In genomic region chr16:36816916-36817315, GRCm38 (mm10) we compare ENCODE assay signal across 10 mouse cellular contexts. TPM values are rescaled to one million over a fixed set of nuclear protein-coding genes. Genes with fewer than 3 reads are reported as not detected.
DNase-seq lines count a peak whose midpoint lies in the region; ATAC-seq and TF ChIP-seq lines count a peak whose summit lies in the region.
"Had no signal": no experiment of that assay in that cellular context is flagged by ENCODE, and none has a peak within 500 bp of the region (broad histone marks: within the 10 kb centered on the region; RNA-seq: fewer than 3 reads in every experiment).

No protein-coding gene starts in this region.

- H3K9ac ChIP-seq in hindbrain, embryonic 12.5 days = no peak overlapping the region
- H3K9ac ChIP-seq in hindbrain, embryonic 11.5 days (ENCODE audit: low read depth, low read length) = no peak overlapping the region
- no peak overlapping the region for H3K9ac ChIP-seq in lung, embryonic 14.5 days
- no peak overlapping the region for H3K9ac ChIP-seq in forebrain, embryonic 16.5 days (replicated peaks; ENCODE audit: low read depth, low read length)
- H3K9ac ChIP-seq in midbrain, embryonic 16.5 days (ENCODE audit: low read depth, low read length) = no peak overlapping the region
- H3K9ac ChIP-seq: limb, embryonic 12.5 days had no signal

- no peak for DNase-seq in hindbrain, embryonic 11.5 days (ENCODE audit: low spot score)
- DNase-seq in lung, embryonic 14.5 days = no peak
- DNase-seq in lung, postnatal 25 days (ENCODE audit: low spot score) = no peak
- no peak for DNase-seq in frontal cortex, adult 2 months (ENCODE audit: extremely low spot score in 1 of 2, low spot score in 1 of 2)
- no peak for DNase-seq in natural killer cell, adult 2 months (ENCODE audit: low spot score in 2 of 2)

- ATAC-seq in hindbrain, embryonic 12.5 days (ENCODE audit: low FRiP score) = peak; percentile 64
- ATAC-seq in hindbrain, embryonic 11.5 days (ENCODE audit: low FRiP score) = no peak; the same call in 1 of the 2 replicates
- ATAC-seq in lung, embryonic 14.5 days (ENCODE audit: insufficient read depth) = peak; percentile 48; the same call in 1 of the 2 replicates
- 0 out of 2 replicates have a peak, but pooled peaks have one; percentile 29 for ATAC-seq in forebrain, embryonic 16.5 days
- ATAC-seq in midbrain, embryonic 16.5 days = peak; percentile 60

- H3K27ac ChIP-seq in hindbrain, embryonic 12.5 days = no peak overlapping the region
- no peak overlapping the region for H3K27ac ChIP-seq in hindbrain, embryonic 11.5 days (ENCODE audit: low read depth, low read length)
- H3K27ac ChIP-seq in lung, embryonic 14.5 days (ENCODE audit: low read depth) = no peak overlapping the region
- no peak overlapping the region for H3K27ac ChIP-seq in forebrain, embryonic 16.5 days (ENCODE audit: low read length)
- no peak overlapping the region for H3K27ac ChIP-seq in midbrain, embryonic 16.5 days (ENCODE audit: low read length)
- H3K27ac ChIP-seq: limb, embryonic 12.5 days had no signal

- H3K27me3 ChIP-seq in hindbrain, embryonic 12.5 days = no peaks in the 10 kb centered on the region
- H3K27me3 ChIP-seq in hindbrain, embryonic 11.5 days (ENCODE audit: control insufficient read depth, insufficient read depth, low read length) = no peaks in the 10 kb centered on the region
- H3K27me3 ChIP-seq in lung, embryonic 14.5 days (ENCODE audit: insufficient read depth, low read length) = no peaks in the 10 kb centered on the region
- H3K27me3 ChIP-seq in forebrain, embryonic 16.5 days (replicated peaks; ENCODE audit: control insufficient read depth, insufficient read depth, low read length) = no peaks in the 10 kb centered on the region
- H3K27me3 ChIP-seq in midbrain, embryonic 16.5 days (ENCODE audit: control insufficient read depth, insufficient read depth, low read depth, low read length) = no peaks in the 10 kb centered on the region
- H3K27me3 ChIP-seq: limb, embryonic 12.5 days had no signal

- H3K4me1 ChIP-seq in hindbrain, embryonic 12.5 days = peaks cover 5% of the 10 kb centered on the region
- no peaks in the 10 kb centered on the region for H3K4me1 ChIP-seq in hindbrain, embryonic 11.5 days (replicated peaks; ENCODE audit: control insufficient read depth, insufficient read depth, low read length)
- H3K4me1 ChIP-seq in lung, embryonic 14.5 days (ENCODE audit: insufficient read depth) = no peaks in the 10 kb centered on the region
- no peaks in the 10 kb centered on the region for H3K4me1 ChIP-seq in forebrain, embryonic 16.5 days (replicated peaks; ENCODE audit: control insufficient read depth, insufficient read depth, low read length)
- no peaks in the 10 kb centered on the region for H3K4me1 ChIP-seq in midbrain, embryonic 16.5 days (ENCODE audit: control insufficient read depth, insufficient read depth, low read length)

- TF ChIP-seq CTCF in lung, embryonic 14.5 days (IDR thresholded peaks at IDR 0.05; ENCODE audit: low read depth) = no peak

- H3K36me3 ChIP-seq in hindbrain, embryonic 12.5 days = no peaks in the 10 kb centered on the region
- no peaks in the 10 kb centered on the region for H3K36me3 ChIP-seq in hindbrain, embryonic 11.5 days (ENCODE audit: control insufficient read depth, insufficient read depth, low read length)
- no peaks in the 10 kb centered on the region for H3K36me3 ChIP-seq in lung, embryonic 14.5 days (ENCODE audit: insufficient read depth)
- H3K36me3 ChIP-seq in forebrain, embryonic 16.5 days (ENCODE audit: control insufficient read depth, insufficient read depth) = no peaks in the 10 kb centered on the region
- H3K36me3 ChIP-seq in midbrain, embryonic 16.5 days (ENCODE audit: control insufficient read depth, insufficient read depth, low read length) = no peaks in the 10 kb centered on the region
- H3K36me3 ChIP-seq: limb, embryonic 12.5 days had no signal

- H3K4me3 ChIP-seq in hindbrain, embryonic 12.5 days = no peak overlapping the region
- no peak overlapping the region for H3K4me3 ChIP-seq in hindbrain, embryonic 11.5 days (ENCODE audit: low read depth, low read length)
- no peak overlapping the region for H3K4me3 ChIP-seq in lung, embryonic 14.5 days (ENCODE audit: low read depth, low read length)
- no peak overlapping the region for H3K4me3 ChIP-seq in forebrain, embryonic 16.5 days (replicated peaks; ENCODE audit: low read length)
- H3K4me3 ChIP-seq in midbrain, embryonic 16.5 days (ENCODE audit: low read depth, low read length) = no peak overlapping the region
- H3K4me3 ChIP-seq: limb, embryonic 12.5 days had no signal

- no peaks in the 10 kb centered on the region for H3K9me3 ChIP-seq in hindbrain, embryonic 12.5 days (replicated peaks)
- H3K9me3 ChIP-seq in hindbrain, embryonic 11.5 days (ENCODE audit: control insufficient read depth, low read length) = no peaks in the 10 kb centered on the region
- H3K9me3 ChIP-seq in lung, embryonic 14.5 days (ENCODE audit: low read depth, low read length) = no peaks in the 10 kb centered on the region
- no peaks in the 10 kb centered on the region for H3K9me3 ChIP-seq in forebrain, embryonic 16.5 days (ENCODE audit: control insufficient read depth, low read length)
- H3K9me3 ChIP-seq in midbrain, embryonic 16.5 days (replicated peaks; ENCODE audit: control insufficient read depth, low read length, poor library complexity, severe bottlenecking) = no peaks in the 10 kb centered on the region
- H3K9me3 ChIP-seq: limb, embryonic 12.5 days had no signal

- H3K4me2 ChIP-seq in hindbrain, embryonic 12.5 days (replicated peaks) = no peak overlapping the region
- no peak overlapping the region for H3K4me2 ChIP-seq in hindbrain, embryonic 11.5 days (replicated peaks; ENCODE audit: low read depth, low read length)
- no peak overlapping the region for H3K4me2 ChIP-seq in lung, embryonic 14.5 days
- H3K4me2 ChIP-seq in forebrain, embryonic 16.5 days (ENCODE audit: low read length) = no peak overlapping the region
- H3K4me2 ChIP-seq in midbrain, embryonic 16.5 days (ENCODE audit: low read length) = no peak overlapping the region
- H3K4me2 ChIP-seq: limb, embryonic 12.5 days had no signal

RNA-seq across cellular contexts. Expression of gene Iqcb1, which starts 11.3 kb away (rescaled TPM):
- 63.4 and 68.9 TPM in 2 replicates for polyA plus RNA-seq in hindbrain, embryonic 12.5 days (2016; fragmentation: Nextera tagmentation; extraction: Ambion mirVana)
- 73.3 and 74.3 TPM in 2 replicates for polyA plus RNA-seq in hindbrain, embryonic 11.5 days (2014; fragmentation: Nextera tagmentation; extraction: Ambion mirVana)
- 34.4 and 38.9 TPM in 2 replicates for polyA plus RNA-seq in lung, embryonic 14.5 days (2014; fragmentation: Nextera tagmentation; extraction: Ambion mirVana)
- polyA plus RNA-seq in forebrain, embryonic 16.5 days (2015; fragmentation: Nextera tagmentation; extraction: Ambion mirVana) = 58.8 and 59.3 TPM in 2 replicates
- 60.6 and 65.1 TPM in 2 replicates for polyA plus RNA-seq in midbrain, embryonic 16.5 days (2015; fragmentation: Nextera tagmentation; extraction: Ambion mirVana)
- 28.9 and 39.5 TPM in 2 replicates for polyA plus RNA-seq in frontal cortex, adult 2 months (2012; rRNA removed)

RNA-seq across cellular contexts. Expression of gene Slc15a2, which starts 32.2 kb away (rescaled TPM):
- 3.0 and 6.6 TPM in 2 replicates for polyA plus RNA-seq in hindbrain, embryonic 12.5 days (2016; fragmentation: Nextera tagmentation; extraction: Ambion mirVana)
- polyA plus RNA-seq in hindbrain, embryonic 11.5 days (2014; fragmentation: Nextera tagmentation; extraction: Ambion mirVana) = 2.1 and 3.7 TPM in 2 replicates
- polyA plus RNA-seq in lung, embryonic 14.5 days (2014; fragmentation: Nextera tagmentation; extraction: Ambion mirVana) = 28.1 and 33.2 TPM in 2 replicates
- polyA plus RNA-seq in forebrain, embryonic 16.5 days (2015; fragmentation: Nextera tagmentation; extraction: Ambion mirVana) = 12.7 and 13.6 TPM in 2 replicates
- polyA plus RNA-seq in midbrain, embryonic 16.5 days (2015; fragmentation: Nextera tagmentation; extraction: Ambion mirVana) = 8.8 and 12.5 TPM in 2 replicates
- 38.5 and 53.1 TPM in 2 replicates for polyA plus RNA-seq in frontal cortex, adult 2 months (2012; rRNA removed)

RNA-seq across cellular contexts. Expression of gene Eaf2, which starts 57.9 kb away (rescaled TPM):
- polyA plus RNA-seq in hindbrain, embryonic 12.5 days (2016; fragmentation: Nextera tagmentation; extraction: Ambion mirVana) = 1.2 TPM in 2 replicates
- polyA plus RNA-seq in hindbrain, embryonic 11.5 days (2014; fragmentation: Nextera tagmentation; extraction: Ambion mirVana) = 1.3 and 1.5 TPM in 2 replicates
- 0.99 and 1.0 TPM in 2 replicates for polyA plus RNA-seq in lung, embryonic 14.5 days (2014; fragmentation: Nextera tagmentation; extraction: Ambion mirVana)
- 0.52 and 1.2 TPM in 2 replicates for polyA plus RNA-seq in forebrain, embryonic 16.5 days (2015; fragmentation: Nextera tagmentation; extraction: Ambion mirVana)
- polyA plus RNA-seq in midbrain, embryonic 16.5 days (2015; fragmentation: Nextera tagmentation; extraction: Ambion mirVana) = 0.66 and 0.72 TPM in 2 replicates
- polyA plus RNA-seq in frontal cortex, adult 2 months (2012; rRNA removed) = 0.53 and 0.78 TPM in 2 replicates
- polyA plus RNA-seq: adrenal gland, adult 2 months had no signal

RNA-seq across cellular contexts. Expression of gene Golgb1, which starts 58.0 kb away (rescaled TPM):
- 95.7 and 96.0 TPM in 2 replicates for polyA plus RNA-seq in hindbrain, embryonic 12.5 days (2016; fragmentation: Nextera tagmentation; extraction: Ambion mirVana)
- 81.0 and 91.0 TPM in 2 replicates for polyA plus RNA-seq in hindbrain, embryonic 11.5 days (2014; fragmentation: Nextera tagmentation; extraction: Ambion mirVana)
- polyA plus RNA-seq in lung, embryonic 14.5 days (2014; fragmentation: Nextera tagmentation; extraction: Ambion mirVana) = 89.9 and 96.8 TPM in 2 replicates
- 84.2 and 93.0 TPM in 2 replicates for polyA plus RNA-seq in forebrain, embryonic 16.5 days (2015; fragmentation: Nextera tagmentation; extraction: Ambion mirVana)
- 75.2 and 81.9 TPM in 2 replicates for polyA plus RNA-seq in midbrain, embryonic 16.5 days (2015; fragmentation: Nextera tagmentation; extraction: Ambion mirVana)
- polyA plus RNA-seq in frontal cortex, adult 2 months (2012; rRNA removed) = 52.3 and 52.6 TPM in 2 replicates
